Mouse (Mus musculus): ENCODE measurements around the gene Wdfy4.

DNA sequence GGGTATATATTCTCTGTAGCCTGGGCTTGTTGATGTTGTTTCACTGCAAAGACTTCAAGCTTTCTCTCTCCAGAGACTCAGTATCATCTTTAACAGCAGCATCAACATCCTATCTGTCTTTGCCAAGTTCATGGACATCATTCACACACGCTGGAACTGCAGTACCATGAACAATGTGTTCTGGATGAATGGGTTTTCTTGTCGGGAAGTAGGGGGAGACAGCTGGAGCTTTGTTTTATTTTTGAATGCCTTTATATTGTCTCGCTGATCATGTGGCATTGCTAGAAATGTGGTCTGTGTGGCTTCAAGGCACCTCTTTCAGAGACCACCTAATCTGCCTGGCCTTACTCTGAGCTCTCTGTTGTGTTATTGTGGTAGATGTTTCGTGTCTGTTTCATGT, 1.9 kb upstream of the Wdfy4 start:
- TF ChIP-seq CTCF (IDR thresholded peaks at IDR 0.05; ENCODE audit: borderline replicate concordance, control insufficient read depth, extremely low read depth, insufficient read depth, low read length, poor library complexity) = no peak
- TF ChIP-seq POLR2A (IDR thresholded peaks at IDR 0.05; ENCODE audit: control insufficient read depth, extremely low read depth, insufficient read depth, low read length, poor library complexity) = no peak

Data from thymus, adult 2 months (tissue).